ENCODE assay signal across 19 mouse cellular contexts in the genomic region with DNA sequence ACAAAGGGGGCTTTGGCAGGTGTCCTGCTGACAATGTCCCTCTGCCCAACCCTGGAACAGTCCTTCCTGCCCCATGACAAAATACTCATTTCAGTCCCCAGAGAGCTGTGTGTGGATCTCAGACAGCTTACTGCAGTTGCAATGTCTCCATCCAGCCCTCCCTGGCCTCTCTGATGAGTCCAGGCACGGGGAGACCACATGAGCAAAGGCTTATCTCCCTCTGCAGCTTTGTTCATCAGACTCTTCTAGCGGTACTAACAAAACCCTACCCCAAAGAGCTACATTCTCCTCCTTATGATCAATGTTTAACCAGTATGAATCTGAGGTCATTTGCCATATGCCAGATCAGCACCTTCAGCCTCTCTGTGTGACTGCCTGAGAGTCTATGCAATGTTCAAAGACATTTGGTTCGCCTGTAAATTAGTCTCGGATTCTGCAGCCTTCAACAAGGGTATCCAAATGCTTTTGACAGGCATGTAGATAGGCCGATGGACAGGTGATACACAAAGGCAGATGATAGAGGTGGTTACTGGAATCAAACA. TPM values are rescaled to one million over a fixed set of nuclear protein-coding genes. Genes with fewer than 3 reads are reported as not detected.
DNase-seq lines count a peak whose midpoint lies in the region; ATAC-seq and TF ChIP-seq lines count a peak whose summit lies in the region.
"Had no signal": no experiment of that assay in that cellular context is flagged by ENCODE, and none has a peak within 500 bp of the region (broad histone marks: within the 10 kb centered on the region; RNA-seq: fewer than 3 reads in every experiment).

No protein-coding gene starts in this region.

- no peak overlapping the region for H3K4me3 ChIP-seq in kidney, embryonic 15.5 days (replicated peaks)
- H3K4me3 ChIP-seq in liver, embryonic 12.5 days: no peak overlapping the region
- H3K4me3 ChIP-seq in liver, postnatal 0 days (ENCODE audit: low read depth, low read length): no peak overlapping the region
- no peak overlapping the region for H3K4me3 ChIP-seq in liver, embryonic 13.5 days (replicated peaks)
- H3K4me3 ChIP-seq: embryonic facial prominence, embryonic 15.5 days; erythroblast, embryonic 14.5 days; forebrain, embryonic 10.5 days; gastrocnemius, adult 2 months; heart, adult 2 months; hindbrain, embryonic 12.5 days had no signal

- H3K36me3 ChIP-seq in kidney, embryonic 15.5 days: no peaks in the 10 kb centered on the region
- H3K36me3 ChIP-seq in liver, embryonic 12.5 days: no peaks in the 10 kb centered on the region
- no peaks in the 10 kb centered on the region for H3K36me3 ChIP-seq in liver, postnatal 0 days (replicated peaks; ENCODE audit: insufficient read depth, low read length)
- H3K36me3 ChIP-seq in liver, embryonic 13.5 days: no peaks in the 10 kb centered on the region
- H3K36me3 ChIP-seq: embryonic facial prominence, embryonic 15.5 days; forebrain, embryonic 10.5 days; hindbrain, embryonic 12.5 days had no signal

- no peaks in the 10 kb centered on the region for H3K27me3 ChIP-seq in kidney, embryonic 15.5 days
- no peaks in the 10 kb centered on the region for H3K27me3 ChIP-seq in liver, embryonic 12.5 days (replicated peaks)
- H3K27me3 ChIP-seq in liver, postnatal 0 days (ENCODE audit: insufficient read depth, low read length): no peaks in the 10 kb centered on the region
- no peaks in the 10 kb centered on the region for H3K27me3 ChIP-seq in liver, embryonic 13.5 days
- H3K27me3 ChIP-seq: embryonic facial prominence, embryonic 15.5 days; hindbrain, embryonic 12.5 days had no signal

- TF ChIP-seq EP300 in liver, postnatal 0 days (IDR thresholded peaks at IDR 0.05; ENCODE audit: low read depth): no peak

- 76% methylated on average over 5 of the region's 5 CpGs for WGBS in kidney, embryonic 15.5 days
- WGBS in liver, embryonic 12.5 days (ENCODE audit: insufficient replicate concordance): 48% methylated on average over 5 of the region's 5 CpGs
- 77% methylated on average over 5 of the region's 5 CpGs for WGBS in liver, postnatal 0 days (ENCODE audit: insufficient replicate concordance)
- WGBS in liver, embryonic 13.5 days (ENCODE audit: insufficient replicate concordance): 47% methylated on average over 5 of the region's 5 CpGs

- peak; percentile 24 for DNase-seq in kidney, adult 11 months
- DNase-seq in liver, postnatal 0 days: no peak
- no peak for DNase-seq in liver, embryonic 13.5 days
- DNase-seq in adrenal gland, adult (ENCODE audit: inconsistent age in 2 of 2, low spot score in 1 of 2): no peak
- DNase-seq: adrenal gland, postnatal 10 days; cerebellum, adult 11 months; embryo, embryonic 11 days; gastrocnemius, adult 2 months; heart, postnatal 10 days; heart, postnatal 4 days had no signal

- no peaks in the 10 kb centered on the region for H3K9me3 ChIP-seq in kidney, embryonic 15.5 days (replicated peaks)
- H3K9me3 ChIP-seq in liver, embryonic 12.5 days (replicated peaks): no peaks in the 10 kb centered on the region
- H3K9me3 ChIP-seq in liver, postnatal 0 days (ENCODE audit: low read length): no peaks in the 10 kb centered on the region
- H3K9me3 ChIP-seq in liver, embryonic 13.5 days (replicated peaks): no peaks in the 10 kb centered on the region
- H3K9me3 ChIP-seq: embryonic facial prominence, embryonic 15.5 days; forebrain, embryonic 10.5 days; hindbrain, embryonic 12.5 days had no signal

- no peak overlapping the region for H3K4me2 ChIP-seq in kidney, embryonic 15.5 days
- no peak overlapping the region; the same call in 1 of the 2 replicates for H3K4me2 ChIP-seq in liver, embryonic 12.5 days
- H3K4me2 ChIP-seq in liver, postnatal 0 days (ENCODE audit: low read depth, low read length): no peak overlapping the region
- no peak overlapping the region for H3K4me2 ChIP-seq in liver, embryonic 13.5 days
- H3K4me2 ChIP-seq: embryonic facial prominence, embryonic 15.5 days; hindbrain, embryonic 12.5 days had no signal

- ATAC-seq in kidney, embryonic 15.5 days (replicated peaks; ENCODE audit: low FRiP score): no peak
- ATAC-seq in liver, embryonic 12.5 days: peak; percentile 72
- ATAC-seq in liver, postnatal 0 days: no peak
- ATAC-seq in liver, embryonic 13.5 days (ENCODE audit: low read depth): peak; percentile 59
- ATAC-seq: forebrain, embryonic 14.5 days; hindbrain, embryonic 16.5 days had no signal

- no peak for TF ChIP-seq CTCF in liver, postnatal 0 days (IDR thresholded peaks at IDR 0.05; ENCODE audit: low read depth)

- no peak overlapping the region for H3K9ac ChIP-seq in kidney, embryonic 15.5 days
- H3K9ac ChIP-seq in liver, embryonic 12.5 days: no peak overlapping the region
- no peak overlapping the region for H3K9ac ChIP-seq in liver, postnatal 0 days (replicated peaks)
- H3K9ac ChIP-seq in liver, embryonic 13.5 days: no peak overlapping the region
- H3K9ac ChIP-seq: embryonic facial prominence, embryonic 15.5 days; hindbrain, embryonic 12.5 days had no signal

- H3K4me1 ChIP-seq in kidney, embryonic 15.5 days: no peaks in the 10 kb centered on the region
- peaks cover 23% of the 10 kb centered on the region for H3K4me1 ChIP-seq in liver, embryonic 12.5 days
- no peaks in the 10 kb centered on the region for H3K4me1 ChIP-seq in liver, postnatal 0 days (ENCODE audit: insufficient read depth)
- H3K4me1 ChIP-seq in liver, embryonic 13.5 days (replicated peaks): peaks cover 23% of the 10 kb centered on the region
- H3K4me1 ChIP-seq: embryonic facial prominence, embryonic 15.5 days; forebrain, embryonic 10.5 days; hindbrain, embryonic 12.5 days had no signal

- no peak overlapping the region for H3K27ac ChIP-seq in kidney, embryonic 15.5 days
- H3K27ac ChIP-seq in liver, embryonic 12.5 days: no peak overlapping the region
- no peak overlapping the region for H3K27ac ChIP-seq in liver, postnatal 0 days (ENCODE audit: low read depth)
- no peak overlapping the region for H3K27ac ChIP-seq in liver, embryonic 13.5 days
- H3K27ac ChIP-seq: embryonic facial prominence, embryonic 15.5 days; forebrain, embryonic 10.5 days; gastrocnemius, adult 2 months; heart, adult 2 months; hindbrain, embryonic 12.5 days had no signal

RNA-seq across cellular contexts. Expression of a gene that starts 36.3 kb away (rescaled TPM):
- 1.4 and 1.6 TPM in 2 replicates for polyA plus RNA-seq in kidney, embryonic 15.5 days (2015; fragmentation: Nextera tagmentation; extraction: Ambion mirVana)
- polyA plus RNA-seq in liver, embryonic 12.5 days (2016; fragmentation: Nextera tagmentation; extraction: Ambion mirVana): 0.60 and 1.2 TPM in 2 replicates
- 3.3 and 5.7 TPM in 2 replicates for polyA plus RNA-seq in liver, postnatal 0 days (2015; fragmentation: Nextera tagmentation; extraction: Ambion mirVana)
- 0.80 and 0.88 TPM in 2 replicates for polyA plus RNA-seq in liver, embryonic 13.5 days (2015; fragmentation: Nextera tagmentation; extraction: Ambion mirVana)

Comparison
In these comparisons a context has a peak if more than half of its experiments do, and no peak if none do; other contexts are left out.
1. ATAC-seq: peak in liver, embryonic 12.5 days (single experiment) and liver, embryonic 13.5 days (single experiment); none in kidney, embryonic 15.5 days (single experiment) and liver, postnatal 0 days (single experiment).